Mouse (Mus musculus) spleen, postnatal 4 days (tissue): ENCODE data around the gene Ttc38.

Source experiments
- DNase-seq, 2 experiments: peaks; one replicate each; pipeline ENCODE4 v3.0.0; 2022; ENCODE audit warnings: low spot score in 2 of 2

Ttc38 gene

GRCm38 (mm10) chr15:85831954-85832590 lies at the start of gene Ttc38:
Gene Ttc38, plus strand, starts transcription at chr15:85832306.
- peak; percentile 81 to 90 for DNase-seq

DNA sequence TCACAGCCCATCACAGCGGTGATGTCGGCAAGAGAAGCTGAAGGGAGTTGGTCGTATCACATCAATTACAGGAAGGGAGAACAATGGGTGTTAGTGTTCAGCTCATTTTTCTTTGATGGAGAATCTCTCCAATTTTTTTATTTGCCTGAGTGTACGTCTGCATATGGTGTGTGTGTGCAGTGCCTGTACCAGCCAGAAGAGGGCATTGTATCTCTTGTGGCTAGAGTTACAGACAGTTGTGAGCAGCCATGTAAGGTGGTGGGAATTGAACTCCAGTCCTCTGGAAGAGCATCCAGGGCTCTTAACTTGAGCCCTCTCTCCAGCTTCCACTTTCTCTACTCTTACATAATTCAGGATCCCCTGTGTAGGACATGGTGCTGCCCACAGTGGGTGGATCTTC lies 49.0 kb upstream of the Ttc38 start:
- no peak for DNase-seq

DNA sequence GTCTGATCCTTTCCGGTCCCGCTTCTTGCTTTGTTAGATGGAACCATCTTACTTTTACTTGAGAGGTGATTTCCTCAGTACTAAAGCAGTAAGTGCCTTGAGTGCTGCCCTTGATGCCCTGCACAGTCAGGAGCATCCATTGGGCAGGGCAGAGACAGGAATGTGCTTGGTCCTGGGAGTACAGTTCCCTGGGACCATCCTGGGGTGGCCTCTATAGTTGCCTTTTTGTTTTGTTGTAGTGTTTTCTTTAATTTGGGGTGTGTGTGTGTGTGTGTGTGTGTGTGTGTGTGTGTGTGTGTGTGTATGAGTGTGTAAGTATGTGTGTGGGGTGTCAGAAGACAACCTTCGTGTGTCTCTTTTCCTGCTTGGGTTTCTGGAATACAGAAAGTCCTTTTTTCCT lies 47.8 kb upstream of the Ttc38 start:
- no peak for DNase-seq

DNA sequence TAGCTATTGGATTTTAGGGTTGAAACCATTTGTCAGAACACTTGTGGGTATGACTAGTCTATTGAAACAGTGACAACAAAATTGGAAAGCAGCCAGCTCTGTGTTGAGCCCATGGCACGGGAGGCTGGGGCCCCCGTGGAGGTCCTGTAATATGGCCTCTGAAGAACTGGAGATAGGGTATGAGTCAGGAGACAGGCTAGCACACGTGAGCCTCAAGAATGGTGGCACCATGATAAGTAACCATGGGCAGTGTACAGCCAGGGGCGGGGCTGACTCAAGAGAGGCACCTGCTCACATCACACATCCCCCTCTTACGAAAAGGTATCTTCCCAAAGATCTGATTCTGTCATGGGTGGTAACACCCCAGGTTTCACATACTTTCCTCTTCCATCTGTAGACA lies 45.4 kb upstream of the Ttc38 start:
- DNase-seq: no peak

DNA sequence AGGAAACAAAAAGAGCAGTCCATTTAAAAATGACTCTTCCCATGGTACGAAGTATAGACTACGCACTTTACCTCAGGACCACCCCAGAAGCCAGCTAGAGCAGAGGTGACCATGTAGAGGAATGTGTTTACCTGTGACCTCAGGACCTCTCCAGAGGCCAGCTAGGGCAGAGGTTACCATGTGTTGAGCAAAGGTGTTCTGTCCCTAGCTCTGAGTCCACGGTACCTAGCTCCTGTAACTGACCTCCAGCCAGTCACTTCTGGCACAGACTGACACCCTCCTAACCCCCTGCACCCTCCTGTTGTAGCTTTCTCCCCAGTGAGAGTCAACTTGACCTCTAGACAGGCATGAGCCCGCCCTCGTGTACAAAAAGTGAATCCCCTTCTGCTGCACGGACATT lies 44.6 kb upstream of the Ttc38 start:
- DNase-seq: no peak

DNA sequence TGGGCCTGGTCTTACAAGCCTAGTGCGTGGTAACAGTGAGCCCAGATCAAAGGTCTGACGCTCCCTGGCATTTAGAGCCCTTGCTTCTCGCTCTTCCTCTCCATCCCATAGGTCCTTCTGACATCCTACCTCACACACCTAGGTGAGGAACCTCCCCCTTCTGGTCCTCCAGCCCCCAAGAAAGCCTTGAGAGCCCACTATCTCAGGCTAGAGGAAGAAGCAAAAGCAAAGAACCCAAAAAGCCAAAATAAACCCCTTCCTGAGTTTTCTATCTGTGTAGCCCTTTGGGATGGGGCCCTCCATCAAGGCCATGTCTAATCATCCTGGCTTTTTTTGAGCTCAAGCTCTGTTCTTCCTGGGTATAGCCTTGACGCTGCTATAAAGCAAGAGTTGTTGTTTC lies 44.1 kb upstream of the Ttc38 start:
- no peak for DNase-seq

DNA sequence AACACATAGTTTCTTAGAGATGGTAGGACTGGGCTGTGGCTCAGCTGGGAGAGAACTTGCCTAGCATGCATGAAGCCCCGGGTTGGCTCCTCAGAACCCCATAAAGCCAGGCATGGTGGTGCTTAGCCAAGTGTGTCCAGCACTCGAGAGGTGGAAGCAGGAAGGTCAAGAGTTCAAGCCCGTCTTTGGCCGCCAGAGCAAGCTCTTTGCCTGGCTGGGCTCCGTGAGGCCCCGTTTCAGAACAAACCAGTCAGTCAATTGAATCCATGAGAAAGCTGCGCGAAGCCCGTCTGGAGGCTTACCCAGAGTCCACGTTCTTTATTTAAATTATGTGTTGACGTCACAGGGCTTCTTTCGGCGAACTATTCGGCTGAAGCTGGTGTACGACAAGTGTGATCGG lies 43.5 kb upstream of the Ttc38 start:
- DNase-seq: no peak

DNA sequence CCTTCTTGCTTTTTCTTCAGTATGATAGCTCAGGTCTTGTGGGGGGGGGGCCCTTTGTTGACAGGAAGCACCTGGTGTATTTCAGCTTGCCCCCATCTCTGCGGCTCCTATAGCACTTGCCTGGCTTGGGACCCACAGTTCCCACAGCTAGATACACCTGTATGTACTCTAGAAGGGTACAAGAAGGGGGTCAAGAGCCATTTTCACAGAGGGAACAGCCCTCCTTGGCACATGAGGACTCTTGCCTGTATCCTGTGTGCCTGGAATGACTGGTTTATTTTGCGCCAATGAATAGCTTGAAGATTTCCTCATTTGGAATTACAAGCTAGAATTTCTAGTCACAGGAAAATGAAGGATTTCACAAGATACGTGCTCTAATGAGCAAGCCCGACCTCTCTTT lies 40.7 kb upstream of the Ttc38 start:
- no peak for DNase-seq

- no peak for DNase-seq
Measured at GRCm38 (mm10) chr15:85792819-85793218, 39.3 kb upstream of the Ttc38 start.

- DNase-seq: no peak
Measured at GRCm38 (mm10) chr15:85795516-85795915, 36.6 kb upstream of the Ttc38 start.

- no peak for DNase-seq
Measured at GRCm38 (mm10) chr15:85798676-85799075, 33.4 kb upstream of the Ttc38 start.

DNA sequence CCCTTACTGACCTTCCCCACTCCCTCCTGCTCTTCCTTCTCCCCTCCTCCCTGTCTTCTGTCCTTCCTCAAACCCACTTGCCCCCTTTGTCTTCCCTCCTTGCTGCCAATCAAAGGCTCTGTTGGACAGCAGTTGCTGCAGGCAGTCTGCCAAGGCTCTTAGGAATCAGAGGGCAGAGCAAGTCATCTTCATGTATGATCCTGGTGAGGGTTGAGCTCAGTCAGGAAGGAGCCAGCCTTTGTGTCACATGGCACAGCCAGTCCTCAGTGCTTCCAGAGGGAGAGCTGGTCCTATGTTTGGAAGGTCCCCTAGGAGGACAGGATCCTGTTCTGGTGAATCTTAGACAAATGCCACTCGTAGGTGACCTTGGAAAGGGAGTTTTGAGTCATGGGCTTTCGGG lies 29.2 kb upstream of the Ttc38 start:
- no peak for DNase-seq

GRCm38 (mm10) chr15:85806886-85807285 lies 25.2 kb upstream of the Ttc38 start:
- DNase-seq: no peak

GRCm38 (mm10) chr15:85807404-85807803 lies 24.7 kb upstream of the Ttc38 start:
- DNase-seq: no peak

- no peak for DNase-seq
Measured at GRCm38 (mm10) chr15:85808031-85808430, 24.1 kb upstream of the Ttc38 start.

GRCm38 (mm10) chr15:85808434-85808833 lies 23.7 kb upstream of the Ttc38 start:
- DNase-seq: no peak

- DNase-seq: no peak
Measured at GRCm38 (mm10) chr15:85809091-85809490, 23.0 kb upstream of the Ttc38 start.

GRCm38 (mm10) chr15:85810462-85810805 lies 21.7 kb upstream of the Ttc38 start:
- DNase-seq: no peak

GRCm38 (mm10) chr15:85810806-85811521 lies 21.1 kb upstream of the Ttc38 start:
- peak in 1 of 2 experiments; percentile 38 for DNase-seq

DNA sequence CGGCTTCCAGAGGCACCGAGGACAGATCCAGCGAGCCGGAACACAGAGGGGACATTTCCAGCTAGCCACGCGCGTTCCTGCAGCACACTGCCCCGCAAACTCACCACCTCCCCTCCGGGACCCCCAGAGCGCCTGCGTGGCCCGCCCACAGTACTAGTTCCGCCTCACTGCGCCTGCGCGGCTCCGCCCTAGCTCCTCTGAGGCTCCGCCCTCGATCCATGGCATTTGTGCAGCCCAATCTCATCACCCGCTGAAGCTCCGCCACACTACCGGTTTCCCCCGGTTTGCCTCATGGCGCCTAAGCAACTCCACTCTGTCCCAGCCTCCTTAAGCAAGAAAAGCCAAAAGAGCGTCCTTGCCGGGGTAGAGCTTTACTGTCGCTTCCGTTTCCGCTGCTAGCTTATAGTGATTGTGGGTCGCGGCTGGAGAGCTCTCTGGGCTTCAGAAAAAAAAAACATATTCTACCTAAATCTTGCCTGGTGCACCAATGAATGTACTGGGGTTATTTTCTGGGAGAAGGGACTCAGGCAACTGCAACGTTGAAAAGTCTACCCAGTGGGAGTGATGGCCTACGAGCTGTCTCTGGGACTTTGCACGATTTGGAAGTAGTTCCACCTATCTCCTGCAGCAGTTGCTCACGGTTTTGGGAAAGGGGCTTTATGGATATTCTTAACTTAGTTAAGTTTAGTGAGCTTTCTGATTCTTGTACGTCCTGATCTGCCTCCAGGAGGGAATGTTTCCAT lies 20.4 kb upstream of the Ttc38 start, which contains the start of gene Cdpf1:
Gene Cdpf1, minus strand, starts transcription at position 163 of the 743 bp plus-strand sequence.
- peak; percentile 98 to 100 for DNase-seq

GRCm38 (mm10) chr15:85813428-85813827 lies 18.7 kb upstream of the Ttc38 start:
- DNase-seq: no peak

GRCm38 (mm10) chr15:85821203-85822010 lies 10.7 kb upstream of the Ttc38 start, which contains the start of gene Pkdrej:
Gene Pkdrej, minus strand, starts transcription at chr15:85821734.
- DNase-seq: peak; percentile 32 to 78
